ENCODE assay signal across 9 mouse cellular contexts in the genomic region with DNA sequence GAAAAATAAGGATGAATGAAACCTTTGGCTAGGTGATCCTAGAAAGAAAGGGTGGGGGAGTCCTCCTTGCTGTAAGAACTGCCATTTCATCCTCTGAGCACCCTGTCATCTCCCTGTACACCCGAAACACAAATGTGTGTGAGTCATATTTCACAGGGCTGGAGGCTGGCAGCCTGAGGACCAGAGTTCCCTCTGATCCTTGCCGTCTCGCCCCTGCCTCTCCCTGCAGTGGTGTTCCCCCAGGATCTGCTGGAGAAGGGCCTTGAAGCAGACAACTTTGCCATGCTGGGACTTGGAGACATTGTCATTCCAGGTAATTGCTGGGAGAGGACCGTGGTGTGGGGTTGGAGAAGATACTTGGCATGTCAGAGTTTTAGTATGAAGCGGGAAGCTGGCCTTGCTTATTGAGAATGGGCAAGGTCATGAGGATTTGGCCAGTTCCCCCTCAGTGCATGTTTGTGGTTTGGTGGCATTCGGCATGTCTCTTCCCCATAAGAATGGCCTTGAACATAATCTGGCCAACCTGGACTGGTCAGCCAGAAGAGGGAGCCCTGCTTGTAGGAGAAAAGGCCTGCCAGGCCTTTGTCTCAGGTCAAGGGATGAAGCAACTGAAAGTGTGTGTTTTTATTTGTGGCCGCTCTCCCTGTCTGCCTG. TPM values are rescaled to one million over a fixed set of nuclear protein-coding genes. Genes with fewer than 3 reads are reported as not detected.
DNase-seq lines count a peak whose midpoint lies in the region.
"Had no signal": no experiment of that assay in that cellular context is flagged by ENCODE, and none has a peak within 500 bp of the region (broad histone marks: within the 10 kb centered on the region; RNA-seq: fewer than 3 reads in every experiment).

No protein-coding gene starts in this region.

- peak; percentile 46 for DNase-seq in cerebellum, adult 9-10 months
- no peak for DNase-seq in cerebellum, postnatal 36 days
- peak; percentile 50 for DNase-seq in urinary bladder, postnatal 14 days (ENCODE audit: low spot score)
- DNase-seq in urinary bladder, adult 18-20 months (ENCODE audit: low spot score in 2 of 2), result no peak
- DNase-seq in kidney, postnatal 36 days, result peak; percentile 64 to 74
- no peak for DNase-seq in frontal cortex, postnatal 25 days (ENCODE audit: low spot score in 2 of 2)
- no peak for DNase-seq in layer of hippocampus, postnatal 14 days (ENCODE audit: low spot score in 2 of 2)
- DNase-seq in layer of hippocampus, postnatal 10 days (ENCODE audit: low spot score in 2 of 2), result no peak
- DNase-seq: liver, embryonic 13.5 days had no signal

RNA-seq across cellular contexts. Expression of a gene that starts 4.9 kb away (rescaled TPM):
- total RNA-seq in layer of hippocampus, postnatal 14 days (2021), result 10 to 100 TPM; 25.4 to 25.7 TPM
- total RNA-seq in layer of hippocampus, postnatal 10 days (2021), result 10 to 100 TPM; 25.3 to 25.7 TPM

RNA-seq across cellular contexts. Expression of a gene that starts 22.4 kb away (rescaled TPM):
- 10 to 100 TPM; 84.9 to 86.7 TPM for total RNA-seq in layer of hippocampus, postnatal 14 days (2021)
- 100 to 1,000 TPM; 109 to 114 TPM for total RNA-seq in layer of hippocampus, postnatal 10 days (2021)

RNA-seq across cellular contexts. Expression of a gene that starts 44.4 kb away (rescaled TPM):
- total RNA-seq in layer of hippocampus, postnatal 14 days (2021), result 10 to 100 TPM; 32.9 to 35.8 TPM
- 10 to 100 TPM; 29.0 to 31.2 TPM for total RNA-seq in layer of hippocampus, postnatal 10 days (2021)

Comparison
In these comparisons a context has a peak if more than half of its experiments do, and no peak if none do; other contexts are left out.
1. DNase-seq: peak in cerebellum, adult 9-10 months (single experiment), urinary bladder, postnatal 14 days (single experiment) and kidney, postnatal 36 days (2 of 2); none in cerebellum, postnatal 36 days (0 of 2), urinary bladder, adult 18-20 months (0 of 2), frontal cortex, postnatal 25 days (0 of 2), layer of hippocampus, postnatal 14 days (0 of 2) and layer of hippocampus, postnatal 10 days (0 of 2).